Mouse (Mus musculus) liver, embryonic 14.5 days (tissue): ENCODE data around the gene Cops7b.

Experiments used
- CTCF ChIP-seq: IDR thresholded peaks from 2 replicates; pipeline ENCODE4 v1.5.1; 2016; ENCODE audit warnings: antibody characterized with exemption, low read depth, control low read depth
- EP300 ChIP-seq: IDR thresholded peaks from 2 replicates; pipeline ENCODE4 v1.6.1; 2016; ENCODE audit warnings: antibody characterized with exemption, low read depth

GRCm38 (mm10) chr1:86629936-86630335 is 47.2 kb downstream of the Cops7b start:
- no peak for TF ChIP-seq CTCF
- no peak for TF ChIP-seq EP300
